25 mouse cellular contexts compared by ENCODE assay signal in genomic region chr16:43561330-43561729, GRCm38 (mm10).
A peak's percentile ranks its signal among the peaks of the same experiment; 100 is the strongest.
DNase-seq lines count a peak whose midpoint lies in the region; ATAC-seq and TF ChIP-seq lines count a peak whose summit lies in the region.
"Had no signal": no experiment of that assay in that cellular context is flagged by ENCODE, and none has a peak within 500 bp of the region (broad histone marks: within the 10 kb centered on the region; RNA-seq: fewer than 3 reads in every experiment).

No protein-coding gene starts in this region.

- TF ChIP-seq POLR2A in kidney, adult 2 months (IDR thresholded peaks at IDR 0.05; ENCODE audit: low read depth, low read length), result no peak

- H3K36me3 ChIP-seq in kidney, adult 2 months (ENCODE audit: control insufficient read depth, insufficient read depth, low read length), result 0 out of 2 replicates have a peak, but pooled peaks cover 2% of the 10 kb centered on the region
- no peaks in the 10 kb centered on the region for H3K36me3 ChIP-seq in kidney, embryonic 15.5 days
- H3K36me3 ChIP-seq: embryonic facial prominence, embryonic 13.5 days; embryonic facial prominence, embryonic 15.5 days; forebrain, embryonic 10.5 days; forebrain, embryonic 12.5 days; G1E had no signal

- ATAC-seq in kidney, embryonic 15.5 days (replicated peaks; ENCODE audit: low FRiP score), result 0 out of 2 replicates have a peak, but pooled peaks have one; percentile 25
- ATAC-seq: forebrain, embryonic 14.5 days; forebrain, embryonic 16.5 days; Patski had no signal

- no peak for DNase-seq in kidney, adult 2 months
- no peak for DNase-seq in kidney, adult 11 months
- DNase-seq in kidney, postnatal 36 days, result no peak
- DNase-seq in layer of hippocampus, adult 2 months (ENCODE audit: low spot score in 2 of 2), result no peak
- DNase-seq in layer of hippocampus, postnatal 10 days (ENCODE audit: low spot score in 2 of 2), result no peak
- DNase-seq: adrenal gland, adult 2 months; adrenal gland, postnatal 10 days; adrenal gland, postnatal 25 days; cerebellum, adult 11 months; cerebellum, adult 18-20 months; cerebellum, adult 8-10 months; cerebellum, adult 9-11 months; cerebellum, postnatal 36 days; embryo, embryonic 11 days had no signal

- no peak for TF ChIP-seq CTCF in kidney, adult 2 months (conservative IDR thresholded peaks at IDR 0.05; ENCODE audit: insufficient read depth, insufficient read length, low read depth, low read length)
- TF ChIP-seq CTCF in layer of hippocampus, adult 2 months (conservative IDR thresholded peaks at IDR 0.05), result no peak

- H3K4me2 ChIP-seq in kidney, embryonic 15.5 days, result no peak overlapping the region
- H3K4me2 ChIP-seq: embryonic facial prominence, embryonic 13.5 days; embryonic facial prominence, embryonic 15.5 days; forebrain, embryonic 12.5 days had no signal

- 87% methylated on average over 2 of the region's 2 CpGs for WGBS in kidney, adult 2 months
- WGBS in kidney, embryonic 15.5 days, result 74% methylated on average over 2 of the region's 2 CpGs

- H3K27me3 ChIP-seq in kidney, adult 2 months (replicated peaks; ENCODE audit: control insufficient read depth, insufficient read depth, low read length), result no peaks in the 10 kb centered on the region
- no peaks in the 10 kb centered on the region for H3K27me3 ChIP-seq in kidney, embryonic 15.5 days
- H3K27me3 ChIP-seq: CH12.LX; embryonic facial prominence, embryonic 13.5 days; embryonic facial prominence, embryonic 15.5 days; forebrain, embryonic 12.5 days; Patski had no signal

- H3K9ac ChIP-seq in kidney, embryonic 15.5 days, result no peak overlapping the region
- H3K9ac ChIP-seq: embryonic facial prominence, embryonic 13.5 days; embryonic facial prominence, embryonic 15.5 days; forebrain, embryonic 12.5 days had no signal

- peak overlapping the region; percentile 30; the same call in 1 of the 2 replicates for H3K27ac ChIP-seq in kidney, adult 2 months (ENCODE audit: insufficient read depth, low read depth, low read length)
- H3K27ac ChIP-seq in kidney, embryonic 15.5 days, result no peak overlapping the region
- H3K27ac ChIP-seq in layer of hippocampus, adult 2 months, result peak overlapping the region; percentile 69
- H3K27ac ChIP-seq: embryonic facial prominence, embryonic 13.5 days; embryonic facial prominence, embryonic 15.5 days; forebrain, embryonic 10.5 days; forebrain, embryonic 12.5 days had no signal

- no peaks in the 10 kb centered on the region for H3K9me3 ChIP-seq in kidney, embryonic 15.5 days (replicated peaks)
- H3K9me3 ChIP-seq: embryonic facial prominence, embryonic 13.5 days; embryonic facial prominence, embryonic 15.5 days; forebrain, embryonic 10.5 days; forebrain, embryonic 12.5 days; G1E had no signal

- no peak overlapping the region for H3K4me3 ChIP-seq in kidney, adult 2 months (ENCODE audit: insufficient read depth, low read depth, low read length)
- no peak overlapping the region for H3K4me3 ChIP-seq in kidney, embryonic 15.5 days (replicated peaks)
- H3K4me3 ChIP-seq in layer of hippocampus, adult 2 months, result no peak overlapping the region
- H3K4me3 ChIP-seq: embryonic facial prominence, embryonic 13.5 days; embryonic facial prominence, embryonic 15.5 days; erythroblast, embryonic 14.5 days; forebrain, embryonic 10.5 days; forebrain, embryonic 12.5 days had no signal

- no peaks in the 10 kb centered on the region for H3K4me1 ChIP-seq in kidney, adult 2 months (ENCODE audit: control insufficient read depth, insufficient read depth, low read length)
- 0 out of 2 replicates have a peak, but pooled peaks cover 2% of the 10 kb centered on the region for H3K4me1 ChIP-seq in kidney, embryonic 15.5 days
- H3K4me1 ChIP-seq: embryonic facial prominence, embryonic 15.5 days; forebrain, embryonic 10.5 days had no signal
